Mouse (Mus musculus): ENCODE measurements around the gene Krt76.

The Krt76 gene

DNA sequence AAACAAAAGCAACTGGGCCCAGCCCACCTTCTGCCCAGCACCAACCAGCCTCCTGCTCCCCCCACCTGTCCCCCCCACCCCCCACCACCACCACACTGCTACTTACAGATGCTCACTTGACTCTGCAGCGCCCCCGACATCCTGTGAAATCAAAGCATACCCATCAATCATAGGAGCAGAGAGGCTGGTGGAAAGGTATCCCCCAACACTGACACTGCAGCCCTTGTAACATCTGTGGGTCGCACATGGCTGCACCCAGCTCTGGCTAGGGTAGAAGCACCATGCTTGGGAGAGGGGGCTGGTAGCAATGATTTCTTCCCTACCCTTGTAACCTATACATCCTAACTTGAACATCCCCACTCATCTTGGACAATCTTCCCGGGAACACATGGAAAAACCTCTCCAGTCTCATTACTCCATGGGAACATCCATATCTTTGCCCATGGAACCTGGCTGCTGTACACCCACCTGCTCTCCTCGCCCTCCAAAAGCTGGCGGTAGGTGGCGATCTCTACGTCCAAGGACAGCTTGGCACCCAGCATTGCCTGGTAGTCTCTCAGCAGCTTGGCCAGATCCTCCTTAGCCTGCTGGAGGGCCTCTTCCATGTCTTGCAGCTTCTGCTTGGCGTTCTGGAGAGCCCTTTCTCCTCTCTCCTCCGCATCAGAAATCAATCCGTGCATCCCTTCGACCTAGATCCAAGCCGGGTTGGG lies 32.1 kb downstream of the Krt76 start:
- DNase-seq (ENCODE audit: low spot score) = no peak

DNA sequence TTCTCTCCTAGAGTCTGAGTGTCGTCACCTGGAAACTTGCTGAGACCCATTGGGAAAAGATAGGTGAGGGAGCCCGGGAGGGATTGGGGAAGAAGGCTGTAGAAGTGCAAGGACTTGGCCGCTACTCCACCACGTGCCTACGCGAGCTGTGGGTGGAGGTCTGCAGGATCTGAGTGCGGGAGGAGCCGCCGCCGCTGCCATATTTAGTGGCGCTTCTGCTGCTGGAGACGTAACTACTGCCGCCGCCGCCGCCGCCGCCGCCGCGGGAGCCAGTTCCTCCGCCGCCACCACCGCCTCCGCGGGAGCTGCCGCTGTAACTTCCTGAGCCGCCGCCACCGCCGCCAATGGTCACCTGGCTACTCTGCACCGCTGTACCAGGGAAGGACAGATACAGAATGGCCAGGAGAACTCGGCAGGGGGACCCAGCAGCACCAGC lies 33.0 kb downstream of the Krt76 start:
- DNase-seq (ENCODE audit: low spot score) = peak; percentile 30

GRCm38 (mm10) chr15:101858673-101859425 lies 33.9 kb downstream of the Krt76 start:
- DNase-seq (ENCODE audit: low spot score) = no peak

- no peak for DNase-seq (ENCODE audit: low spot score)
Observed at GRCm38 (mm10) chr15:101856696-101857095, 36.0 kb downstream of the Krt76 start.

DNA sequence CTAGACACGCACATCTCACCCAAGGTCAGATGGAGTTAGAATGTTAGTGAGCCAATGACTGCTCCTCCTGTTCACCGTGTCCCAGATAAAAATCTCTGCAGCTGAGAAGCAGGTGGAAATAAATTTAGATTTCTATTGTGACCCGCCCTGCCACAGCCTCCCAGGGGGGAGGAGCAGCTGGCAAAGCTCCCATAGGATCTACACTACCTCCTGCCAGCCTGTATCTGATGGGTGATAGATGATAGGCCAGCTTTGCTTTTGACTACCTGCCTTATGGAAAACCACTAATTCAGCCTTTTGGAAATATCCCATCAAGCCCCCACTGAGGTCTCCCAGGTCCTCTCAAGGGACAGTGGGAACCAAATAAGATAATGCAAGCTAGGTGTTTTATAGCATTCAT lies 37.0 kb downstream of the Krt76 start:
- no peak for DNase-seq (ENCODE audit: low spot score)

GRCm38 (mm10) chr15:101854294-101854693 lies 38.4 kb downstream of the Krt76 start:
- DNase-seq (ENCODE audit: low spot score) = no peak

DNA sequence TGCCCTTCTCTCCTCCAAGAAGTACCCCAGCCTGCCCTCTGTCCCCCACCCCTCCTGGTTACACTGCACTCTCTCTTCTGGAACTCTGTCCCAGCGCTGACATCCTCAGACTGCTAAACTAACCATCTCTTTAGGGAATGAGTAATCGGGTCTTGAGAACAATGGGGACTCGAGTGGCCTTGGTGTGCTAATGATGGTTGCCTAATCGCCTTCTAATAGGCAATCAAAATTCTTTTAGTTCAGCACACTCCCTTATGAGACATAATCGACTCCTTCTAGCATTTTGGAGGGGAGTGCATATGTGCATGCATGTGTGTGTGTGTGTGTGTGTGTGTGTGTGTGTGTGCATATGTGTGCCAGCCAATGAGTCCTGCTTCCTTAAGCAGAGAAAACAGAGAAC lies 40.1 kb downstream of the Krt76 start:
- DNase-seq (ENCODE audit: low spot score) = no peak

DNA sequence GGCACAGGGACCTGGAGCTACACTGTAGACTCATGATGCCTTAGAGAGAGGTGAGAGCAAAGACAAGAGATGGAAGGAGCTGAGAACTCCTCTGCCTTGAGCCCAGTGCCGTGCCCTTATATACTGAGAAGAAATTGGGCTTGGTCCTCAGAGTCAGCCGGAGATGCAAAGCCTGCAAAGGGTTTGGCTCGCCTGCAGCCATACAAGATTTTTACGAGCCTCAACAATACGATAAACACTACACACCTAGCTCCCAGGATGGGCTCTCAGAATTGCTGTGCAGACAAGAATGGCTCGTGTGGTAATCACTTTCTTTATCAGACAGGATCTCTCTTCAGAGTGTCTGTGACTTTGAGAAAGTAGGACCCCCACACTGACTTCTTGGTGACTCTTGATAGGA lies 42.0 kb downstream of the Krt76 start, which contains the start of gene Krt1:
Gene Krt1, minus strand, starts transcription at position 101 of the 400 bp plus-strand sequence.
- DNase-seq (ENCODE audit: low spot score) = no peak

GRCm38 (mm10) chr15:101845971-101846403 lies 46.7 kb downstream of the Krt76 start:
- DNase-seq (ENCODE audit: low spot score) = peak; percentile 33

GRCm38 (mm10) chr15:101843192-101843591 lies 49.5 kb downstream of the Krt76 start:
- DNase-seq (ENCODE audit: low spot score) = no peak

- DNase-seq (ENCODE audit: low spot score) = no peak
Observed at GRCm38 (mm10) chr15:101834784-101835328, 57.9 kb downstream of the Krt76 start.

Data from left cerebral cortex, adult 11 months (tissue).